Mouse (Mus musculus): ENCODE measurements at regions not wholly inside any gene's neighbourhood (a gene's known extent, or its start where the extent isn't known, plus 50 kb on each side); places are given as distances from the start of the nearest gene placed in this dataset.
A peak's percentile ranks its signal among the peaks of the same experiment; 100 is the strongest.
"Not testable (repeated sequence)": the region's sequence is repeated elsewhere in the genome, so short reads cannot be mapped to it uniquely, and the experiment has no call there.

DNA sequence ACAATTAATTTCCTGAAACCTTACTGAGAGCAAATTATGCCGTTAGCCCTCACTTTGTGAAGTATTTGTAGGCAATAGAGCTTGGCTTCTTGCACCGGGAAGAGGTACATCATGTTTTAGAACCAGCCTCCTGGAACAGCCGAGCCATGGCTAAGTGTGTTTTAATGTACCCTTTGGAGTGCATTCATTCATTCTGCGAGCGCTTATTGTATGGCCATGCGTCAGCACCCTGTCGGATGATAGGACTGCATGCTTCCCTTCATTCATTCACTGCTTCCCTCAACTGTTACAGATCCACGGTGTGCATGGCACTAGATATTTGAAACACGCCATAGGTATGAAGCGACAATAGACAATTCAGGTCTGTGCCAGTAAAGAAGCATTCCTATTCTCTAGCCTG is 409.4 kb upstream of the Ercc4 start:
- no peak for DNase-seq

DNA sequence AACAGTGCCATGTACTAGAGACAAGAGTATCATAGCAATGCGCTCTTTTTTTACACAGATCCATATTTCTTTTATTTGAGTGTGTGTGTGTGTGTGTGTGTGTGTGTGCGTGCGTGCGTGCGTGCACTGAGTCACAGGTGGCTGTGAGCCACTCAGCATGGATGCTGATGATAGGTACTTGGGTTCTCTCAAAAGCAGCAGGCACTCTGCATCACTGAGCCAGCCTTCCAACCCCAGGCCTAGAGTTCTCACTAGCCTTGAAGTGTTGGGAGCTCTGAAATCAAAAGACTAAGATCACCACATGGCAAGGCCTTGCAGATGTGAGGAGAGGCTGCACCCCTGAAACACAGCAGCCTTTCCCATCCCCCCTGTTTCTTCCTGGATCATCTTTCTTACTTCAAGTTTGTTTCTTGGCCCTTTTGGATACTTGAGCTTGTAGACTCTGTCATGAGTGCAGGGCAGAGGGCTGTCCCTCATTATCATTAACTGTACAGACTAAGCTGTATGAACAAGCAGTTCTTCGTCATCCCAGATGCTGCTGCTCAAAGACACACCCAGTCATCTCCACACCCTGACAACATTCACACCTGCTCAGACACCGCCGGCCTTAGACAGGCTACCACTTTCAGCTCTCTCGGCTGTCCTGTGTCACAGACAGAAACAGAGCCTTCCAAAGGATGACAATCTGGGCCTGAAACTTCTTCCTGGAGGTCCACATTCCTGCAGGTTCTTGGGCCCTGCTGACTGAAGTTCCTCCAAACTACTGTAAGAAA is 405.5 kb upstream of the Ercc4 start:
- no peak for DNase-seq

DNA sequence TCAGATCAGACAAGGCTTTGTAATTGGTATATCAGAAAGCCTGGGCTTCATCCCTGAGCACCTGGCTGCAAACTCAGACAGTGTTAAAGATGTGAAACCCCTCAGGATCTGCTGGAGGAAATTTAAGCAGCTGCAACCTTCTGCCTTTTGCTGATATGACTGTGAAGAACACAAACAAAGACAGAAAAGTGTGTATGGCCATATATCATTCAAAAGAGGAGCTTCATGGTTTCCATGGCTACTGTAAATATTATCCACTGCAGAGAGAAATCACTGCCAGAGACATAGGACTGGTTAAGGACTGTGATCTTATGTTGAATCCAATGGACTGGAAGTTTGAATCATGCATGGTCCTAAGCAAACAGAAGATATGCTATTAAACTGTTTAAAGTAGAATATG is 402.6 kb upstream of the Ercc4 start:
- no peak for DNase-seq

DNA sequence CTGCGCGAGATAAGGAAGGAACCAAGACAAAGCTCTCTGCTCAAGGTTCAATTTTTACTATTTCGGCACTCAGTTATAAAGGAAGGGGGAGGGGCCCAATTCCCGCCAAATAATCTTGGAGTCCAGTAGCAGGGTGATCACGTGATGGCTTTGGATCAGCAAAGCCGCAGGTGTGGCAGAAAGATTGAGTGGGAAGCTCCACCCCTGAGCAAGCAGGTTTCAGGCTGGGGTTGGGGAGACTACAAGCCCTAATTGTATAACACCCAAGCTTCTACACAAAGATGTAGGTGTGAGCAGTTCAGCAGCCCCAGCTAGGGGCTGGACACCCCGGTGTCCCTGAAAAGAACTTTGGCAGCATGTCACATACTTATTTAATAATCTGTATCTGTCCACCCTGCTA is 388.1 kb upstream of the Ercc4 start:
- DNase-seq, result not testable (repeated sequence)

DNA sequence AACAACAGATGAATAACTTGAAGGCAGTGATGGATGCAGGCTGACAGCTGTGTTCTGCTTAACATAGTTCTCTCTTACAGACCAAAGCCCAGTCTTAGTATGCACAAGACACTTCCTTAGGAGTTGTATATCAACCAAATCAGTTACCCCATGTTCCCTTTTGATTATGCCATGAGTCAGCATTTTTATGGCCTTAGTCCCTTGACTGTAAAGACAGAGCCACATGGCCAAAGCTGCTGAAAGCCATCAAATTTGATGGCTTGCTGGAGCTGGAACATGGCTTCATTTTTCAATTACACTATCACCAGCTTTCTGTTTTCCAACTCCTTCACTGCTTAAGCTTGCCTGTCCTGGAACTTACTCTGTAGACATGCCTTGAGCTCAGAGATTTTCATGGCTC is 383.4 kb upstream of the Ercc4 start:
- no peak for DNase-seq

DNA sequence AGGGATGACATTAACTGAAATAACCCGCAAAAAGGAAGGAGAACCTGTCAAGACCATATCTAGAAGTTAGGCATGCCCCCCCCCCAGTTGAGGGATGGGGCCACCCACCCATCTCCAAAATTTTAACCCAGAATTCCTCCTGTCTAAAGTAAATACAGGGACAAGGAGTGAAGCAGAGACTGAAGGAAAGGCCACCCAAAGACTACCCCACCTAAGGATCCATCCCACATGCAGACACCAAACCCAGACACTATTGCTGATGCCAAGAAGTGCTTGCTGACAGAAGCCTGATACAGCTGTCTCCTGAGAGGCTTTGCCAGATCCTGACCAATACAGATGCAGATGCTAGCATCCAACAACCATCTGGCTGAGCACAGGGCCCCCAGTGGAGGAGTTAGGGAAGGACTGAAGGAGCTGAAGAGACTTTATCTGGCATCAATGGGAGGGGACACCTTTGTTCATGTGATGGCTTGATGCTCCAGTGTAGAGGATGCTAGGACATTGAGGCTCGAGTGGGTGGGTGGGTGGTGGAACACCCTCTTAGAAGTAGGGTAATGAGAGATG is 379.2 kb upstream of the Ercc4 start:
- DNase-seq, result peak; percentile 33

DNA sequence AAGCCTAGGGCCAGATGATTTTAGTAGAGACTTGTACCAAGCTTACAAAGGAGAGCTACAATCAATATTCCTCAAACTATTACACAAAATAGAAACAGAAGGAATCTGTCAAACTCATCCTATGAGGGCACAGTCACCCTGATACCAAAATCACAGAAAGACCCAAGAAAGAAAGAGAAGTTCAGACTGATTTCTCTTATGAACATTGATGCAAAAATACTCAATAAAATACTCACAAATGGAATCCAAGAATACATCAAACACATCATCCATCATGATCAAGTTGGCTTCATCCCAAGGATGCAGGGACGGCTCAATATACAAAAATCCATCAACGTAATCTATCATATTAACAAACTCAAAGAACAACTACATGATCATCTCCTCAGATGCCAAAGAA is 377.9 kb upstream of the Ercc4 start:
- DNase-seq, result no peak

DNA sequence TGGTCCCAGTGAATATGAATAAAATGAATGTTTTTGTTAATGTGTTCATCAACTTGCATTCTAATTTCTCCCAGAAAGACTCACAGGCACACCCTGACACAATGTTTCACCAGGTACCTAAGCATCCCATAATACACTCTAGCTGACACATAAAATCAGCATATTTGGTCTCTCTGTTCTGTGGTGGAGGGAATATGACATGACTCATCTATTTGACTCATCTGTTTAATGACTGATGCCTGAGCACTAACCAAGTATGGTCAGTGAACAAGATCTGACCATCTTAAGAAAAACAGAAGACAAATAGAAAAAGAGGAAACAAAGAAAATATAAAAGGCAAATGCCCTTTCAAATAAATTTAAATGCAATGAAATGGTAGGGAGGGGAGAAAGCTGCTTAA is 367.0 kb upstream of the Ercc4 start:
- no peak for DNase-seq

DNA sequence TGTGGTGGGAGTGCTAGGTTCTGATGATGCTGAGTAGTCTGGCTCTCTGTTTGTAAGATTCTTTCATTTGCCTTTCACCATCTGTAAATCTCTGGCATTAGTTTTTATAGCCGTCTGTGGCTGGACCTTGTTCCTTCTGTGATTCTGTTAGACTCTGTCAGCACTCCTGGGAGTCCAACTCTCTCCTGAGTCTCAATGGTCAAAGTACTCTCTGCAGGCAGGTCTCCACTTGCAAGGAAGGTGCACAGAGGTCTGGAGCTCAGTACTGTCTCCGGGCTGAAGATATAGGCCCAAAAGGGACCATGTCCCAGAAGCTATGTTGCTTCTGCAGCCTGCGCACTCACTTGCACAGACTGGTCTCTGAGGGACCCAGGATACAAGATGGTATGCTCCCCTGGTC is 356.3 kb upstream of the Ercc4 start:
- DNase-seq, result no peak

DNA sequence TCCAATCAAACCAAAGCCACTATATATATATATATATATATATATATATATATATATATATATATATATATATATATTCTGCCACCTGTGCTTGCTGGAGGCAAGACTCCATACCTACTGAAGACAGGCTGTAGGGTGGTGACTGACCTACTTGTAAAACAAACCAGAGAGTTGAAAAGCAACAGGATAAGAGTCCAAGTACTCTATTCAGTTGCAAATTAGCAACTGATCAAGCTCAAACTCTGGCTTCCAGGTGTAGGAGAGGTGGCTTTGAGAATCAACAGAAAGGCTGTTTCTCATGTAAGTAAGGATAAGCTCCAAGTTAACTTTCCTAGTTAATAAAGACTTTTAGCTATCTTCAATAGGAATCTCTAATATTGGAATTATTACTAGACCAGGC is 355.1 kb upstream of the Ercc4 start:
- no peak for DNase-seq

DNA sequence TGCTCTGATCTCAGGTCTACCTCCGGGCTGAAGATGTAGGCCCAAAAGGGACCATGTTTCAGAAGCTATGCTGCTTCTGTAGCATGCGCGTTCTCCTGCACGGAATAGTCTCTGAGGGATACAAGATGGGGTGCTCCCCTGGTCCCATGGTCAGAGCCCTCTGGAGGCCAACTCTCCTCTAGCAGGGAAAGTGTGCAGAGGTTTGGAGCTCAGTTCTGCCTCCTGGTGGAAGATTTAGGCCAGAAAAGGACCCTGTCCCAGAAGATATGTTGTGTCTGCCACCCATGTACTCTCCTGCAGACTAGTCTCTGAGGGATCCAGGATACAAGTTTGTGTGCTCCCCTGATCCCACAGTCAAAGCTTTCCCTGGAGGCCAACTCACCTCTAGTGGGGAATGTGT is 350.9 kb upstream of the Ercc4 start:
- DNase-seq, result peak; percentile 14

DNA sequence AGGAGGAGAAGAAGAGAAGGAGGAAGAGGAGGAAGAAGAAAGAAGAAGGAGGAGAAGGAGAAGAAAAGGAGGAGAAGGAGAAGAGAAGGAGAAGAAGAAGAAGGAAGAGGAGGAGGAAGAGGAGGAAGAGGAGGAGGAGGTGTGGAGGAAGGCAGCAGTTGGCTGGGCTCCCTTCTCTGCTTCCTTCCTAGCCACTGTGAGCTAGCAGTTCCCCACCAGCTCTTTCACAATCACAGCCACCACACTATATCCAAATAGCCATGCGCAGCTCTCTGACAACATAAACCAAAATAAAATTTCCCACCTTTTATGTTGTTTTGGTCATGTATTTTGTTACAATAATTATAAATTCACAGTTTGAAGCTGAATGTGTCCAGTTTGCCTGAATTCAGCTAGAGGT is 345.3 kb upstream of the Ercc4 start:
- no peak for DNase-seq

DNA sequence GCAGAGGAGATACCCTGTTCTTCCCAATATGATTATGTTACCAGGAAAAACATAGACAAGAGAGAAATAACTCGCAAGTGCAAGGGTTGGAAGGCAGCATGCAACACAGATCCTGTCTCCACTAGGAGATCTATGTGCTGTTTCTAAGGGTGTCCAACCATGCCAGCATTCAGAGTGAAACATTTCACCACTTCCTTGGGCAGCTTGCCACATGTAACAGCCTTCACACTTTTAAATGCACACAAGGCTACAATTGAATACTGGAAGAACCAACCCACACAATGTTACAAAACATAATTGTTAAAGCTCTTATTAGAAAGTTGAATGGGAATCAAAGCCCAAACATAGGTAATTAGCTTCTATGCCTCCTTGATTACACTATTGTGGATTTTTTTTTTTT is 344.9 kb upstream of the Ercc4 start:
- DNase-seq, result no peak

DNA sequence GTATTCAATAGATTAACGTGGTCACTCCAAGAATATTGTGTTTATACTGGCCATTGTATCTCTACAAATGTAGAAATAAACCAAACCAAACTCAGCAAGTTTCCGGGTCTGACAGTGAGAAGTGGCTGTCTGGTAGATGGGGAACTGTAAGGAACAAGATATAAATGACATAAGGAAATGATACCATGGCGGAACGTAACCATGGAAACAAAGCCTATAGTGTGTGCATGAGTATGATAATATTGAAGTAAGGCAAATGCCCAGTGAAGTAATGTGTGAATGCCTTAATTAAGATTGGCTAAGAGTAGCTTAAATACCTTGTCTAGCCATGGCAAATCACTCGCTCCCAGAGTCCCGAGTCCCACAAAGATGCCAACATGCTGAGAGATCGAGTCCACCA is 342.6 kb upstream of the Ercc4 start:
- DNase-seq, result no peak

DNA sequence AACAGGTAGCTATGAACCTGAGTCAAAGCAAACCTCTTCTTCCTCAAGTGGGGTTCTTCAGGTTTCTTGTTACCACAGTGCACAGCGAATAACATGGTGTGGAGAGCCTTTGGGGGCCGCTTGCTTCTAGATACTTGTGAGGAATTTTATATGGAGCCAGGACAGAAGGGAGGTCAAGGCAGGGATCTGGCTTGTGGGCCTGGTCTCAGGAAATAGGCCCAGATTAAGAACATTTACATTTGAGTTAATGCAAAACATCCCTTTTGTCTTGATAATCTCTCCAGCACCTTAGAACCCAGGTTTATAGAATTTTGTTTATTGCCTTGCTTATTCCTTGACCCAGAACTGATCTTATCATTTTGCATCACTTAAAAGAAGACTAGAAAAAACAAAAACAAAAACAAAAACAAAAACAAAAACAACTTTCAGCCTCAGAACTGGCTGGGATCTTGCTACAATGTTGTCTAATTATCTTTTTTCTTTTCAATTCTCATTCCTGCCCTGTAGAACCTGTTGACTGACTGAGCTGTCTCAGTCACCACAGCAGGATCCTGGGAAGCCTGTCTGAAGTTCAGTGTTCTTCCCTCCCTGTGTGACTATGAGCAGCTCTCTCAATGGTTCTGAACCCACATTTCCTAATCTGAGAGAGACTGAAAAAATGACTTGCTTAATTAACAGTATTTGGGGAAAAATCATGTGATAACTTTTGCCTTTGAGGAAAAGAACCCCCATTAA is 341.2 kb upstream of the Ercc4 start:
- no peak for DNase-seq

DNA sequence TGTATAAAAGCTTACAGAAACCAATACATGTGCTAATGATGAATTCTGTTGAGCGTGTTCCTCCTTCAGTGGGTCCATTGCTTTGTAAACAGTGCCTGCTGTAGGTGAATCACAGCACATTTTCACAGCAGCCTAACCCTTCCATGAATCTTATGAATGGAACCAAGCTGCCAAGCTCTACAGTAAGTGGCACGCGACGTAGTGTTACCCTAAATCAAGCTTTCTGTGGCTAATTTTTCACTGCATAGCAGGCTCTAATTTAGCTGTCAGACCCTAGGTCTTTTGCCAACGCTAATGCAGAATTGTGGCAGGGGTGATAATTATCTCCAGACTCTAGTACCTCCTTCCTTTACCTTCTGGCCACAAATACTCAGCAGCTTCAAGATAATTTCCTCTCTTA is 339.0 kb upstream of the Ercc4 start:
- DNase-seq, result no peak

DNA sequence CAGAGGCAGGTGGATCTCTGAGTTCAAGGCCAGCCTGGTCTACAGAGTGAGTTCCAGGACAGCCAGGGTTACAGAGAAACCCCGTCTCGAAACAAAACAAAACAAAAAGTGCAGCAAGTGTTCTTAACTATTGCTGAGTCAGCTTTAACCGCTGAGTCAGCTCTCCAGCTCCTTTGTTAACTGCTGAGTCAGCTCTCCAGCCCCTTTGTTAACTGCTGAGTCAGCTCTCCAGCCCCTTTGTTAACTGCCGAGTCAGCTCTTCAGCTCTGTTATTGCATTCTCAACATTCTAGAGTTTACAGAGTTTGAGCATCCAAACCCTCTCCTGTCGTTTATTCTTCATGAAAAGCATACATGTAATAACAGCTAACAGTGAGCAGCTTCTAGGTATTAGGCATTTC is 336.9 kb upstream of the Ercc4 start:
- DNase-seq, result no peak

DNA sequence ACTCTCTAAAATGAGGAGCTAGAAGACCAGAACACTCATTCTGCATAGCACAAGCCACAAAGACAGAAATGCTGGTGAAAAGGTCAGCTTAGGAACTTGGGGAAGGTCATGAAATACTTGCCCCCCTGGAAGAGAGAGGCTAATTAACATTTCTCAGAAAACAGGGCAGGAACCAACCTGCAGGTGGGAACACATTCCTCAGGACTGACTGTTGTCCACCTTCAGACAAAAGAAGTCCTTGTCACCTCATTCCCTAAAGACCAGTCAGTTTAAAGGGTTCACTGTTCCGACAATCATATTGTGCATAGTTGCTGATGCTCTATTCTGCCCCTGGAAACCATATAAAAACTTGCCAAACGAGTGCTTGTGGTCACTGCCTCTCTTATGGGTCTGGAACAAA is 333.6 kb upstream of the Ercc4 start:
- no peak for DNase-seq

DNA sequence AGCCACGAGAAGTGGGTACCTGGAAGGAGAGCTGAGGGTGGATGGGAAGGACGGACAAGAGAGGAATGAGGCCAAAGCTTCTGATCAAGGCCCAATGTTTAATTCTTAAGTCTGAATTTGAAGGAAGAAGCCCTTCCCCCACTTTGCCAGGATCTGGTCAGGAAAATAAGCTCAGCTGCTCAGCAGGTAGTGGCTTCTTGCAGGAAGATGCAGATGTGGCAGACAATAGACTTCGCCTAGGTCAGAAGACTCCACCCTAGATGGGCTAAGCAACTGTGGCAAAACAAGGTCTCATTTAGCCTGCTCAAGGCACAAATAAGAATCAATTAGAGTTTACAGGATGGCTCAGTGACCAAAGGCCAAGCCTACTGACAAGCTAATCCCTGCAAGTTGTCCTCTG is 330.4 kb upstream of the Ercc4 start:
- no peak for DNase-seq

DNA sequence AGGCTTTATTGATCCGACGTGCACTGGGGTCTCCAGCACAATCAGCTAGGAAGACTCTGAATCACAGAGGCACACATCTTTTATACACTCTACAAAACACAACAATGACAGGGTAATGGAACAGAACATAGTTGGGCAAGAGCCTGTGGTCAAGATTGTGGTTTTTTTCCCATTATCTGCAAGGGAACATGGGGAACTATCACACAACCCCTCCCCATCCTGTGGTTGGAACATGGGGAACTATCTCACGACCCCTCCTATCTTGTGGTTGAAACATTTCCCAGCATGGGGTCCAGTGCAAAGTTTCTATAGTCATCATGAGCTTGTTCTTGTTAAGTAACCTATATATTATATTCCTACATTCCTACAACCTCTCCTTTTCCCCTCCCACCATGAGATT is 328.8 kb upstream of the Ercc4 start:
- DNase-seq, result no peak

DNA sequence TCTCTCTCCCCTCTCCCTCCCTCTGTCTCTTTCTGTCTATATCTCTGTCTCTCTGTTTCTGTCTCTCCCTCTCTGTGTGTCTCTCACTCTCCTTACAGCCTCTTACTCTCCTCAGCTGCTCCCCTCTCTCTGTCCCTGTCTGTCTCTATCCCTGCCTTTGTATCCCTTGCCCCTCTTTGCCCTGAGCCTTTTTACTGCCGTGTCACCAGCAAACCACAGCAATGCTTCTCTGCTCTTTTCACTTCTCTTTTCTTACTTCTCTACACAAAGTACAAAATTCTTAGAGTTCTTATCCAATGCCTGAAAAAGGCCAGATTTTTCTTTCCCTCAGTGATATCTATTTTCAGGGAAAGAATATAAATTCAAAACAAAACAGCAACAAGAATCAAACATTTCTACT is 323.7 kb upstream of the Ercc4 start:
- no peak for DNase-seq

DNA sequence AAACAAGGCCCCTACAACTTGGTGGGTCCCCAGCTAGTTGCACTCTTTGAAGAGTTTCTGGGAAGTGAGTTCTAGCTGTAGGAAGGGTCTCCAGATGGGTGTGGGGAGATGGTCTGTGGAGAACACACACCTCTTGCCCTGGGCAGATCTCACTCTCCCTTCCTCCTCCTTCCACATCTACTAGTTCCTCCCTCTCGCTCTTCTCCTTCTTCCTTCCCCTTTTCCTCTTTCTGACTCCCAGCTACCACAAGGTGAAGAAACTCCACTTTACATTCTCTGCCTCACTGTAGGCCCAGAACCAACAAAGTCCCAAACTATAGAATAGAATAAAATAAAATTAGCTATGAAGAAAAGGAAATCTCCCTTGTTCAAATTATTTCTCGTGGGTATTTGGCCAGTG is 311.0 kb upstream of the Ercc4 start:
- no peak for DNase-seq

DNA sequence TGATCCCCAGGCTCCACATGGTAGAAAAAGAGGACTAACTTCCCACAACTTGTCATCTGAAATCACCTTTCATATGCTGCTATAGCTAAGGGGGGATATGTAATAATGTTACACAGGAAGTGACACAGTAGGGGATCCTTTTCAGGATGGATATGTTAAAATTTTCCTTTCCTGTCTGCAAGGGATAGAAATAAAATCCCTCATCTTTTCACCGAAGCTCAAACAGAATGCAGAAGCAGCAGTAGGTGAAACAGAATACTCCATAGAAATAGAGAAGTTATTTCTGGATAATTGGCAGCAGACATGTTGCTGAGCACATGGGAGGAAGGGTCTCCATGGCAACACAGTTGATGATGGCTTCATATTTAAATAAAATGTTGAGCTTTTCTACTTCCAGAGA is 309.3 kb upstream of the Ercc4 start:
- no peak for DNase-seq

DNA sequence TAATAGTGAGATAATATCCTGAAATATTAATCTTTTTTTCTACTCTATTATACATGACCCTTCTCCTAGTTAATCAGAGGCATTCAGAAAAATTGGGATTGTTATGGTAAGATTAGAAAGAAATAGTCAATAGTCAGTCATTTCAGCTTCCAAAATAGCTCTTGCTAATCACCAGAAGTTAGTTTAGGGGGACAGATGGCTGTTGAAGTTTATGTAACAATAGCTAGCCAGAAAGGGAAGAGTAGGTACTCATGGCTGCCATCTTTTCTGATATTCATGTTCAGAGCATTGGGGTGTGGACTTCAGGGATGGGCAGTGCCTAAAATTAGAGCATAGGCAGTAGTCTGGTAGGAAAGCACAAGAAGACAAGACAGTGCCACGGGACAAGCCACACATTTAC is 306.8 kb upstream of the Ercc4 start:
- no peak for DNase-seq

All from lung, postnatal 10 days (tissue).